Mouse (Mus musculus): ENCODE data around the gene Nuak1.

Nuak1 gene

GRCm38 (mm10) chr10:84408965-84409660 lies 31.3 kb downstream of the Nuak1 start:
- DNase-seq (ENCODE audit: low spot score in 2 of 2): no peak

GRCm38 (mm10) chr10:84405135-84405776 lies 35.1 kb downstream of the Nuak1 start:
- DNase-seq (ENCODE audit: low spot score in 2 of 2): no peak

DNA sequence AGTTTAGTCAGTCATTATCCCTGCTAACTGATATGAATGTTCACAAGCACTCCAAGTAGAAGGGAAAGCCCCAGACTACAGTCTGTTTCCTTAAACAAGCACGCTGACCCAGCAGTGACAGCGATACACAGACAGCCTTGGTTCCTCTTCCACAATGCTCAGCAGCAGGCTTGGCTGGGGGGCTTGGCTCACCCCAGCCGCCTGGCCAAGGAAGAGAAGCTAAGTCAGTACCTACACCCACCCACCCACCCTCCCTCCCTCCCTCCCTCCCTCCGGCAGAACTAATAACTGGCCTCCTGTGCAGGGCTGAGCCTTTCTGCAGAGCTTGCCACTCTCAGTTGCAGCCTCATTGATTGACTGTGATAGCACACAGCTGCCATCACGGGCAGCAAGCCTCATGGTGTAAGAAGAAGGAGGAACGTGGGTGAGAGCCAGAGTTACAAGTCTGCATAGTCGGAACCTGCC lies 38.5 kb downstream of the Nuak1 start:
- no peak for DNase-seq (ENCODE audit: low spot score in 2 of 2)

DNA sequence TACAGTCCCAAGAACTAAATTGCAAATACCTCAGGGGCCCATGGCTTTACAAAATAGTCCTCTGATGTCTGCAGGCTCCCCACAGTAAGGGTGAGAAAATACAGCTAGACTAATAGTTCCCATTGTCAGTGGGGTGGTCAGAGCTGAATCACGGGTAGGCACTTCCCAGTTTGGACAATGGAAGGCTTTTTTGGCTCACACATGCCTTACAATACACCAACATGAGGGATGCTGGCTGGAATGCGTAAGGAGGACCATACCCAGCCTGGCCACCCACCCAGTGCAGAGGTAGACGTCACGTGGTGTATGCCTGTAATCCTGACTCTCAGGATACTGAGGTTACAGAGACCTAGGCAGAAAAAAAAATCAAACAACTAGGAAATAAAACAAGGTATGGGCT lies 39.2 kb downstream of the Nuak1 start:
- no peak for DNase-seq (ENCODE audit: low spot score in 2 of 2)

GRCm38 (mm10) chr10:84400037-84400681 lies 40.2 kb downstream of the Nuak1 start:
- DNase-seq (ENCODE audit: low spot score in 2 of 2): no peak

DNA sequence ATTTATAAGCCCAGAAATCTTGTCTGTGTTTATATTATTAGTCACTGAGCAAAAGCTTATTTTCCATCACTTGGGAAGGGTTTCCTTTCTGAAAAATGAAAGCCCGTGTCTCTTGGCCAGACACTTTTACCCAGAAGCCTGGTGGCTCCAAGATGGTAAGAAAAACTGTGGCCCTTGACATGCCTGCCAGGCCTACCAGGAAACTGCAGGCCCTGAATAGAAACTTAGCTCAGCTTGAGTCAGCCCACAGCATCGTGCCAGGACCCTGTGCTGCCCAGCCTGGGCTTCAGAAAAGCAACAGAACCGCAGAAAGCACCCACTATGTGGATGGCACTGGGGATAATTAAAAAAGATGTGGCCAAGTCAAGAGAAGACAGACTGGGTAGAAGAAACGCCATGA lies 43.1 kb downstream of the Nuak1 start:
- no peak for DNase-seq (ENCODE audit: low spot score in 2 of 2)

GRCm38 (mm10) chr10:84395885-84396659 lies 44.3 kb downstream of the Nuak1 start:
- no peak for DNase-seq (ENCODE audit: low spot score in 2 of 2)

DNA sequence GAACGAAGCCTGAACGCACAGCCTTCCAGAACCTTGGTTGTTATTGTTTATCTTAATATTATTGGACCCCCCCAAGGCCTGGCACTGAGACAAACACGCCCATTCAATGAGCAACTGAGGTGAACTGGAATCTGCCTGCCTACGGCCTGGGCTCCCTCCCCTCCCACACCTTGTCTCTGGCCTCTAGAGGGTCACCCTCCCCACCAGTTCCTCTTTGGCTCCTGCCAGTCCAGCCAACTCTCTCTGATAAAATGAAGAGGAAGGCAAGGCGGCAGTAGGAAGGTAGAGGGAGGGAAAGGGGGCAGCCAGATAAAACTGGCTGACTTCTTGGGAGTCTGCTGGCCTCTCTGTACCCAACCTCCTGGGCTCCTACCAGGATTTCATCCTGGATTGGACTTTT lies 45.1 kb downstream of the Nuak1 start:
- no peak for DNase-seq (ENCODE audit: low spot score in 2 of 2)

- DNase-seq (ENCODE audit: low spot score in 2 of 2): no peak
These were observed 46.5 kb downstream of the Nuak1 start for GRCm38 (mm10) chr10:84393881-84394280.

- DNase-seq (ENCODE audit: low spot score in 2 of 2): no peak
These were observed 47.0 kb downstream of the Nuak1 start for GRCm38 (mm10) chr10:84393405-84393804.

DNA sequence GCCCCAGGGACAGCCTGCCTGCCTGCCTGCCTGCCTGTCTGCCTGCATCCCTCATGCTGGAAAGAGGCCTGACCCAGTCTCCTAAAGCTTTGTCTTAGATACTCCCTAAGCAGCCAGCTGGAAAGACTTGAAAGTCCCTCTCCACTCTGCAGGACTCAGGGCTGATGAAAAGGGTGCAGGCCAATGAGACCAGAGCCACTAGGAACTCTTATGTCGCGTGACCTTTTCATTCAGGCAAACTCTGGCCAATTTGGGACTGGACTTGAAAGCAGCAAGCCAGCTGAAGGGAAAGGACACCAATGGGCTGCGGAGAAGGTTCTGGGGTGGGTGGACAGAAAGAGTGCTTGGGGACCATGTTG lies 47.7 kb downstream of the Nuak1 start:
- DNase-seq (ENCODE audit: low spot score in 2 of 2): no peak

DNA sequence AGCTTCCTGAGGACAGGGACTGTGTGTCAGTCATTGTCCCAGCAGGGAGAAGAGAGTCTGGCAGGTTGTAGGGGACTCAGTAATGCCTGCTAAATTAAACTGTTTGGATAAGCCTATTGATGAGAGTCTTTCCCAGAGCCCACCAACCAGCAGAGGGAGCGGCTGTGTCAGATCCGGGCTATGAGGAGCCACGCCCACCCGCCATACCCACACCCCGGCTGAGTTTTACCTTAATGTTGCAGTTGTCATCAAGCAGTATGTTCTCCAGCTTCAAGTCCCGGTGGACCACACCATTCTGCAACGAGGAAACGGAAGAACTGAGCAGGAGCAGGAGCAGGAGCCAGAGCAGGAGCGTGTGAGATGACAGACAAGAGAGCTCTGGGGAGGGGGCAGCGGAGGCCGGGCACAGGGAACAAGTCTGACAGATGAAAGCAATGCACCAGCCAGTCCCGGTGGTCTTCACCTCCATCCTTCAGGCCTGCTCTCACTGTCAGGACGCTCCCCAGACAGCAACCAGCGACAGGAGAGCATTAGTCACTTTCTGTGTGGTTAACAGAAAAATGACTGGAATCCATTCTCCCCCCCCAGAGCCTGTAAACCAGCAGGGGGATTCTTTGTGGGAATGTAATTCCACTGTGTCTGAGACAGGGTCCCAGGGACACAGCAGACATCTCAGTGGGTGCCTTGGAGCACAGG lies 48.2 kb downstream of the Nuak1 start:
- DNase-seq (ENCODE audit: low spot score in 2 of 2): peak in 1 of 2 experiments; percentile 26

DNA sequence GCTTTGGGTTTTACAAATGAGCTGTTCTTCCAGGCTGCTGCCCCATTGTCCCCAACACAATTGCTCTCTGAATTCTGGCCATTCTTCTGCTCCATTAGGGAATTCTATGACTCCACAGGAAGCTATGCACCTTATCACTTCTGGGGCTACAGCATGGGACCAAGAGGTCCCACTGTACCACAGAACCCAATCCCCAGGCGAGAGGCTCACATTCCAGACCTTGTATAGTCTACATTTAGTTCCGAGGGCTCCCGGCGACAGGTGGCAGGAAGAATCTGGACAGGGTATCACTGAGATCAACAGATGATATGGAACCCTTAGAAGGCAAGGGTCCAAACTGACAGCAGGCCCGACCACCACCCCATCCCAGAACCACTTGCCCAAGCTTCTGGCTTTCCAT lies 50.7 kb downstream of the Nuak1 start:
- no peak for DNase-seq (ENCODE audit: low spot score in 2 of 2)

DNA sequence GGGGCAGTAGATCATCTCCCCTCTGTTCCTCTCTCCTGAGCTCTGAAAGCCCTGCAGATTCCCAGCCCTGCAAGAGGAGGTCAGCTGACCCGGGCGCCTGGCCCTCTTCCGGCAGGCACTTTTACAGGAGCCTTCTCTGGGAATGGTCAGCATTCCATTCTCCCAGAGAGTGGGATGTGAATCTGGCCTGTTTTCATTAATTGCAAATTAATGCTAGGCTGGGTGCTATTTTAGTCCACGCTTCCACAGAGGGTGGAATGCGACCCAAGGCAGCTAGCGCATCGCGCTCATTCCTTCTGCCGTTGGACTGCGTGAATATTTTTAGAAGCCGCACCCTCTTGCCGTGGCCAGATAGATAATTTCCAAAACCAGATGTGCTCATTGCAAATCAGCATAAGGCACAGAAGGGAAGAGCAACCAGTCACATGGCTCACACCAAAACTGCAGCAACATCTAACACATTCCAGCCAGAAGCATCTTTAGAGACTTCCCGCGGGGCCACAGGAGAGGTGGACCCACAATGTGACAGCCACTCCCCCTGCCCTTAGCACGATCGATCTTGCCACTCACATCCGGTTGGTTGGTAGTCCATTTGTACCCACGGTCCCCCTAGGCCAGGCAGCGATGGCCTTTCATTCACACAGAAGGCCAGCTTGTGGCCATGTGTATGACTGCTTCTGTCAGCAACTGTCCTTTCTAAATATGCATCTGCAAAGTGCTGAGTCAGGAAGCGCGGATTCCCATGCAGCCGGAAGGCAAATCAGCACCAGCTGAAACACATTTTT lies 51.8 kb downstream of the Nuak1 start:
- no peak for DNase-seq (ENCODE audit: low spot score in 2 of 2)

DNA sequence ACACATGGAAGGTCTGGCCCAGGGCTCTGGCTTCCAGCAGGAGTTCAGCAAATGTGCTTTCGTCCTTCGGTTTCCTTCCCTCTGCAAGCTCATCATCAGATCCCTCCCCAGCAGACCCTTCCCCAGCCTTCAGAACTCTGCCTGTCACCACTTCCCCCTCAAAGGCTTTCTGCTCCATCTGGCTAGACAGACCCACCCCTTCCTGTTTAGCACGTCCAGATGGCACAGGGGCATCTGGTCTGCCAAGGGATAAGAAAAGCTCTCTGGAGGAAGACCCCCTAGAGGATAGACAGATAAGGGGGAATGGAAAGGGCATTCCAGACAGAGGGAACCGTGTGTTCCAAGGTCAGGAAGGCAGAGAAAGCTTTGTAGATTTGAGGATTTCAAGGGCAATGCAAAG lies 53.1 kb downstream of the Nuak1 start:
- no peak for DNase-seq (ENCODE audit: low spot score in 2 of 2)

DNA sequence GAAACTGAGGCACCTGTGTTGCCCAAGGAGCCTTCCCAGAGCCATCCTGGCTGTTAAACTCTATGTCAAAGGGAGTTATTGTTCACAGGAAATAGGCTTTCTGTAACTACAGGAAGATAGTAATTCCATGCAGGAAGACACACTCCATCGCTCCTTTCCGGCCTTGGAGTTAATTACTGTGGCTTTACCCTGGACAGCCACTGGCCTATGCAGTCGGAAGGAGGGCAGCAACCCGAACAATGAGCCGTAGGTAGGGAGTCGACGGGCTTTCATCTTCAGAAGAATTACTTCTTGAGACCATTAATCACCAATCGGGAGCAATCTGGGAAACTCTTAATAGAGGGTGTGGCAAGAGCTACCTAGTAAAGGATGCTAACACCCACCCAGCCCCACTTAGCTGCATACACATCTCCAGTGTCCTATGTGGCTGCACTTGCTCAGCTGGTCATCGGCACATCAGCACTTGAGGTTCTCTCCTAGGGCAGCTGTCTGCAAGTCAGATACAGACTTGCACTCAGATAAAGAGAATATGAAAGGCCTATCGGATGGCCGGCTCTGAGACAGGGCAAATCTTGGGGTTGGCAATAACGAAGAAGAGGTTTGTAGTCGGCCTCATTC lies 53.7 kb downstream of the Nuak1 start:
- no peak for DNase-seq (ENCODE audit: low spot score in 2 of 2)

DNA sequence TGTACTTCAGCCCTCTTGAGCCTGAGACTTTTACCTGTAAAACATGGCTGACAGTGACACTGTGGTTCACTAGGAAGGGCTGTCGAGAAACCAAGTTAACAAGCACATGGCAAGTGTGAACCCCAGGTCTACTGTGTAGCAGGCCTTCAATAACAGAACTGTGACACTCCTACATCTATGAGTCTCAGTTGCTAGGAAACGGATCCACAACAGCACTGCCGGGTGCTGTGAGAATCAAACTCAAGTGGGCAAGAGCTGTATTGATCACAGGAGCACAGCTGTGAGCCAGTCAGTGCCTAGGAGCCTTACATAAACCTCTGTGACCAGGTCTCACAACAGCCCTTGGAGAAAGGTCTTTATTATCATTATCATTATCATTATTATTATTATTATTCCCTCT lies 54.2 kb downstream of the Nuak1 start:
- DNase-seq (ENCODE audit: low spot score in 2 of 2): no peak

DNA sequence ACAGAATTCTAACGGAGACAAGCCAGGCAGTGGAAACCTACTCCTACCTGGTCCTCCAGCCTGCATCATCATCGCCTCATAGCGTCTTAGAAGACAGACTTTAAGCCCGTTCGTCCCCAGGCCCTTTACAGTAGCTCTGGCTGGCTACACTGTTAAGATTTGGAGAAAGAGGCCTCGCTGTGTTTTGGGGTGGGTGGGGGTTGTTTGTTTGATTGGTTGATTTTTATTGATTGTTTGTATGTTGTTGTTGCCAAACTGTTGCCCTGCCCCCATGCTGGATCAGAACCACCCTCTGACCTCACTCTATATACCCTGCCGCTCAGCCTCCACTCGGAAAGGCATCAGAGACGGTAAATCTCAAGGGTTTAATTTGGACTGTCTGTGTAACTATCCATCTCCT lies 55.6 kb downstream of the Nuak1 start:
- no peak for DNase-seq (ENCODE audit: low spot score in 2 of 2)

DNA sequence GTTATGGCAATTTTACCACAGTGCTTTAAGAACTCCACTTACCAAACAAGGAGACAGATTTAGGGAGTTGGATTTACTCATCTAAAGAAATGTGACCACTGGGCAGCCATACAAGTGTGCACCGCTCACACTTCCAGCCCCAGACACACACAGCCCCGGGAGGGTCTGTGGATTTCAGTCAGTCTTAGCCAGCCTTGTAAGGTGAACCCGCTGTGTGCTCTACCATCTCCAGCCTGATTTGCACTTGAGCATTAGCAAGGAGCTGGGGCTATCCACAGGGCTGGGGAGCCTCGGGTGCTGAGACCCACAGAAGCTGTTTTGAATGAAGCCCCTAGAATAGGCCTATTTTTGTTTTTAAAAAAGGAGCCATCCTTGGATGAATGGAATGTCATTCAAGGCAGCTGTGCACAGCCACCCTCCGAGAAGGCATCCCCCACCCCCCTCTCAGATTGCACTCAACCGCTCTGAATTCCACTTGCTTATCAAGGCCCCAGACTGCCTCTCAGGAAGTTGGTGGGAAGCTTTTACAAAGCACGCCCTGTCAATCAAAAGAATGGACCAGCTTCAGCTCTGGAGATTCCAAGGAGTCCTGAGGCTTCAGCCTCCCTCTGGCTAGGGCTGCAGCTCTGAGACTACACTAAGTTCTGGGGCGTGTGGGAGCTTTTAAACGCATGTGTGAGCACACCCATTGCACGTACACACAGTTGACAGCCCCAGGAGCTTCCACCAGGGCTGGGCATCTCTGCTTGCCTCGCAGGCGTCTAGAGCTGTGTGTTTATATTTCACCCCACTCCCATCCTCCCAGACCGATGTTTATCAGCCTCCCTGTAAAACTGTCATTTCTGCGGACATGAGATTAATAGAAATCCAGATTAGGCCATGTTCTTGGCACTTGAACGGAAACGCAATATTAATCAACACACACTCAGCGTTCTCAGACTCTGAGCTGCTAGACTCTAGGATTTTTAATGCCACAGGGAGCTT lies 57.2 kb downstream of the Nuak1 start:
- no peak for DNase-seq (ENCODE audit: low spot score in 2 of 2)
